Mouse (Mus musculus): Measurements from ENCODE around the gene Cblc. TPM values are rescaled to one million over a fixed set of nuclear protein-coding genes. Genes with fewer than 3 reads are reported as not detected.
A peak's percentile ranks its signal among the peaks of the same experiment; 100 is the strongest.

Gene Cblc
- total and polyA plus RNA-seq, 2 experiments, result 17.8 to 23.0 TPM

DNA sequence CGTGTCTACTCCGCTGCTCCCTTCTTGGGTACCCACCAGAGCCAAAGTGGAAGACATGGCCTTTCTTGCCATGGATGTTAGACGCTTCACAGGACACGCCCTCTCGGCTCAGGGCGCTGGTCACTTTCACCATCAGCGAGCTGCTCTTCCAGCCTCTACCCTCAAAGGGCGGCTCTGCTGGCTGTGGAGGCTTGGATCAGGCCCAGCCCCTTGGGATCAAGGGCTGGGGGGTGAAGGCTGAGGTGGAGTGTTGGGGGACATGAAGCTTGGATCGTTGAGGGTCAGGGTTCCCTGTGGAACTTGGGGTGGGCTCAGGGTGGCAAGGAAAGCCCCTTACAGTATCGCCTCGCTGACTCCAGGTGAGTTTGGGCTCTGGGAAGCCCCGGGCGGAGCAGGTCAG, 38.0 kb downstream of the Cblc start:
- TF ChIP-seq POLR2A (IDR thresholded peaks at IDR 0.05; ENCODE audit: extremely low read depth, insufficient read depth, low read length) (no peak), CTCF (IDR thresholded peaks at IDR 0.05; ENCODE audit: low read depth, low read length) (no peak)
- H3K4me3 ChIP-seq (ENCODE audit: insufficient read depth, low read depth, low read length), result no peak overlapping the region

DNA sequence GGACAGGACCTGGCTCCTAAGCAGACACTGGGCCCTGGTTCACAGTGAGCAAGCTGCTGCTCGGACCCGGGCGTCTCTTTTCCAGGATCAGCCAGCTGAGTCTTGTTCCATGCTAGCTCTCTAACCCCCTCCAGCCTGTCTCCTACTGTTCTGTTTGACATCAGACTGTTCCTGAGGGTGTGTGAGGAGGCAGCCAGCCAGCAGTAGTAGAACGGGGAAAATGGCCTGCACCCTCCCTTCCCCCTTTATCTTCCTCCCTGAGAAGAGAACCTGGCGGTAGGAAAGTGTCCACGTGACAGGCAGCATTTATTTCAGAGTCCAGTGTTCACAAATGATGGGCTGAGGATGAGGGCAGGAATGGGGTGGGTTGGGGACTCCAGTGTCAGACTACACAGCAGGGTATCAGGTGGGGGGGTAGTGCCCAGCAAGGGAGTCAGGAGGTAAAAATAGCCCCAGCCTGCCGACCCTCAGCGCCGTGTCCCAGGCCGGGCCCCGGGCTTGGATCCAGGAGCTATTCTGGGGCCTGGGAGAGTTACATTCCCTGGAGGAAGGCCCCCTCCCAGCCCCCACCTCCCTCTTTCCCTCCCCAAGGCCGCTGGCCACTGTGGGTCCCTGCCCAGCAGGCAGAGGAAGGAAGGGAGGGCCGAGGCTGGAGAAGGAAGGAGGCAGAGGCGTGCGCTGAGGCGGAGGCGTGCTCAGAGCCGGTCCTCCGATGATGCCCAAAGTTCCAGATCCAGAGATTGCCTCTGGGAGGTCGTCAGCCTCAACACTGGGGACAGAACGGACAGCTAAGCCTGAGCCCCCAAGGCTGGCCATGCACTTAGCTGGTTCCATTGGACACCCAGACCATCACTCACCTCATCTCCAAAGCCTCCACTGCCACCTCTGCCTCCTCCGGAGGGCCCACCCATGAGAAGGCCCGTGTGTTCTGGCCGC, 40.5 kb downstream of the Cblc start:
- H3K9ac ChIP-seq (ENCODE audit: low read depth, low read length), result 0 out of 2 replicates have a peak overlapping the region, but pooled peaks have one; percentile 36
- no peaks in the 10 kb centered on the region for H3K27me3 ChIP-seq (ENCODE audit: control insufficient read depth, insufficient read depth, low read length)
- H3K4me1 ChIP-seq (ENCODE audit: control insufficient read depth, insufficient read depth, low read length), result no peaks in the 10 kb centered on the region; the same call in 1 of the 2 replicates
- no peak for DNase-seq (ENCODE audit: extremely low read depth, low read depth, low spot score)
- WGBS, result 65% methylated on average over 23 of the region's 24 CpGs
- no peaks in the 10 kb centered on the region for H3K36me3 ChIP-seq (ENCODE audit: control insufficient read depth, insufficient read depth, low read length)
- TF ChIP-seq POLR2A (IDR thresholded peaks at IDR 0.05; ENCODE audit: extremely low read depth, insufficient read depth, low read length), result 0 out of 2 replicates have a peak, but pooled peaks have one; percentile 11
- TF ChIP-seq CTCF (IDR thresholded peaks at IDR 0.05; ENCODE audit: low read depth, low read length), result no peak
- H3K4me3 ChIP-seq (ENCODE audit: insufficient read depth, low read depth, low read length), result peak overlapping the region; percentile 16; the same call in 1 of the 2 replicates
- H3K27ac ChIP-seq (replicated peaks; ENCODE audit: insufficient read depth, low read depth, low read length), result peak overlapping the region; percentile 55
- H3K79me2 ChIP-seq (ENCODE audit: control insufficient read depth, insufficient read depth, low read length), result no peaks in the 10 kb centered on the region

More for the DNA sequence above, 38.0 kb downstream of the Cblc start:
- Histone ChIP-seq H3K36me3 (ENCODE audit: control insufficient read depth, insufficient read depth, low read length) (no peaks in the 10 kb centered on the region), H3K27me3 (ENCODE audit: control insufficient read depth, insufficient read depth, low read length) (no peaks in the 10 kb centered on the region), H3K9ac (ENCODE audit: low read depth, low read length) (no peak overlapping the region), H3K79me2 (ENCODE audit: control insufficient read depth, insufficient read depth, low read length) (no peaks in the 10 kb centered on the region), H3K27ac (replicated peaks; ENCODE audit: insufficient read depth, low read depth, low read length) (no peak overlapping the region), H3K4me1 (ENCODE audit: control insufficient read depth, insufficient read depth, low read length) (no peaks in the 10 kb centered on the region; the same call in 1 of the 2 replicates)
- 95% methylated on average over 13 of the region's 13 CpGs for WGBS
- DNase-seq (ENCODE audit: extremely low read depth, low read depth, low spot score), result no peak

DNA sequence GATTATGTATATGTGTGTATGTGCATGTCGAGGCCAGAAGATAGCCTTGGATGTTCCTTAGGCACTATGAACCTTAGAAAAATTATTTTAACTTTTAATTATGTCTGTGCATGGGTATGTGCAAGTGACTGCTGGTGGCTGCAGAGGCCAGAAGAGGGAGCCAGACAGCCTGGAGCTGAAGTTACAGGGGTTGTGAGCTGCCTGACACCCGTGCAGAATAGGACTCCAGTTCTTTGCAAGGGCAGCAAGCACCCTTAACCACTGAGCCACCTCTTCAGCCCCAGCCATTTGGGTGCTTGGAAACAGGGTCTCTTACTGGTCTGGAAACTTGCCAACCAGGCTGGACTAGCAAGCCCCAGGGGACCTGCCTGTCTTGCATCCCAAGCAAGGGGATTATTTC, 41.6 kb downstream of the Cblc start:
- H3K36me3 ChIP-seq (ENCODE audit: control insufficient read depth, insufficient read depth, low read length), result no peaks in the 10 kb centered on the region
- DNase-seq (ENCODE audit: extremely low read depth, low read depth, low spot score), result no peak
- no peak overlapping the region for H3K9ac ChIP-seq (ENCODE audit: low read depth, low read length)
- TF ChIP-seq POLR2A (IDR thresholded peaks at IDR 0.05; ENCODE audit: extremely low read depth, insufficient read depth, low read length) (no peak), CTCF (IDR thresholded peaks at IDR 0.05; ENCODE audit: low read depth, low read length) (peak; percentile 23; the same call in 1 of the 2 replicates)
- no peak overlapping the region for H3K27ac ChIP-seq (replicated peaks; ENCODE audit: insufficient read depth, low read depth, low read length)
- H3K27me3 ChIP-seq (ENCODE audit: control insufficient read depth, insufficient read depth, low read length), result no peaks in the 10 kb centered on the region
- 93% methylated on average over 2 of the region's 2 CpGs for WGBS
- no peaks in the 10 kb centered on the region for H3K79me2 ChIP-seq (ENCODE audit: control insufficient read depth, insufficient read depth, low read length)
- H3K4me3 ChIP-seq (ENCODE audit: insufficient read depth, low read depth, low read length), result no peak overlapping the region
- peaks cover 7% of the 10 kb centered on the region for H3K4me1 ChIP-seq (ENCODE audit: control insufficient read depth, insufficient read depth, low read length)

DNA sequence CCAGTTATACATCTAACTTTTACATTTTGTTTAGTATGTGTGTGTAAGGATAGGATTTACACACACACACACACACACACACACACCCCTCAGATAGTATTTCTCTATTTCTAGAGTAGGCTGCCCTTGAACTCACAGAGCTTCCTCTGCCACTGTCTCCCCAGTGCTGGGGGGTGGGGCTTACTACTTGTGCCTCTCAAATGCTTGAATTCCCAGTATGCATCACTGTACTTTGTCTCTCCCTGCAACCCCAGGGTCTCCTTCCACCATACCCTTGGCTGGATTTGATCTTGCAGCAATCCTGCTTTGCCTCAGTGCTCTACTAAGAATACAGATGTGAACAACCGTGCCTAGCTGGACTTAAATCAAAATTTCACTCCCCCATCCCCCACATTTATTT, 42.5 kb downstream of the Cblc start:
- H3K79me2 ChIP-seq (ENCODE audit: control insufficient read depth, insufficient read depth, low read length), result peaks cover 1% of the 10 kb centered on the region; the same call in 1 of the 2 replicates
- no peaks in the 10 kb centered on the region for H3K36me3 ChIP-seq (ENCODE audit: control insufficient read depth, insufficient read depth, low read length)
- DNase-seq (ENCODE audit: extremely low read depth, low read depth, low spot score), result no peak
- no peak overlapping the region for H3K27ac ChIP-seq (replicated peaks; ENCODE audit: insufficient read depth, low read depth, low read length)
- H3K27me3 ChIP-seq (ENCODE audit: control insufficient read depth, insufficient read depth, low read length), result no peaks in the 10 kb centered on the region
- no peak overlapping the region for H3K9ac ChIP-seq (ENCODE audit: low read depth, low read length)
- 66% methylated on average over 1 of the region's 1 CpGs for WGBS
- TF ChIP-seq CTCF (IDR thresholded peaks at IDR 0.05; ENCODE audit: low read depth, low read length) (no peak), POLR2A (IDR thresholded peaks at IDR 0.05; ENCODE audit: extremely low read depth, insufficient read depth, low read length) (no peak)
- H3K4me1 ChIP-seq (ENCODE audit: control insufficient read depth, insufficient read depth, low read length), result peaks cover 8% of the 10 kb centered on the region
- no peak overlapping the region for H3K4me3 ChIP-seq (ENCODE audit: insufficient read depth, low read depth, low read length)

DNA sequence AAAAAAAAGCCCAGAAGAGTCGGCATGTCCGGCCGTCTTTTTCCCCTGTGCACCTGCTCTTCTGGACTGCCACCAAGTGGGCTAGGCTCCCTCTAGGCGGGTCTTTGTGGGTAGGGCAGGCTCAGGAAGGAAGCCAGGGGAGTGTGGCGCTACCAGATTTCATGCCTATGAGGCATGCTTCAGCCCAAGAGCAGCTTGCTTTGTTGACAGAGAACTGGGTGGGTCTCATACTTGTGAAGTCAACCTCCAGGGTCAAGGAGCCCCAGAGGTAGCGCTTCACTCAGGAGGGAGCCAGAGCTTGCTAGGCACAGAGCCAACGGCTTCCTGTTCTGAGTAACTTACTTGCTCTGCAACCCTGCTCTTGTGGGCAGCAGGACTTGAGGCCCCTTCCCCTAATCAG, 43.0 kb downstream of the Cblc start:
- Histone ChIP-seq H3K36me3 (ENCODE audit: control insufficient read depth, insufficient read depth, low read length) (no peaks in the 10 kb centered on the region), H3K27ac (replicated peaks; ENCODE audit: insufficient read depth, low read depth, low read length) (no peak overlapping the region), H3K79me2 (ENCODE audit: control insufficient read depth, insufficient read depth, low read length) (peaks cover 6% of the 10 kb centered on the region; the same call in 1 of the 2 replicates), H3K4me3 (ENCODE audit: insufficient read depth, low read depth, low read length) (no peak overlapping the region), H3K9ac (ENCODE audit: low read depth, low read length) (no peak overlapping the region), H3K4me1 (ENCODE audit: control insufficient read depth, insufficient read depth, low read length) (peaks cover 8% of the 10 kb centered on the region), H3K27me3 (ENCODE audit: control insufficient read depth, insufficient read depth, low read length) (no peaks in the 10 kb centered on the region)
- WGBS, result 71% methylated on average over 7 of the region's 7 CpGs
- DNase-seq (ENCODE audit: extremely low read depth, low read depth, low spot score), result no peak
- TF ChIP-seq POLR2A (IDR thresholded peaks at IDR 0.05; ENCODE audit: extremely low read depth, insufficient read depth, low read length) (no peak), CTCF (IDR thresholded peaks at IDR 0.05; ENCODE audit: low read depth, low read length) (no peak)
